Mouse (Mus musculus): ENCODE results near the gene Dxo. TPM values are rescaled to one million over a fixed set of nuclear protein-coding genes. Genes with fewer than 3 reads are reported as not detected.
"Not testable (repeated sequence)": the region's sequence is repeated elsewhere in the genome, so short reads cannot be mapped to it uniquely, and the experiment has no call there.

Gene Dxo
- 64.1 and 66.2 TPM in 2 replicates for polyA plus RNA-seq (2016; fragmentation: Nextera tagmentation; extraction: Ambion mirVana)

DNA sequence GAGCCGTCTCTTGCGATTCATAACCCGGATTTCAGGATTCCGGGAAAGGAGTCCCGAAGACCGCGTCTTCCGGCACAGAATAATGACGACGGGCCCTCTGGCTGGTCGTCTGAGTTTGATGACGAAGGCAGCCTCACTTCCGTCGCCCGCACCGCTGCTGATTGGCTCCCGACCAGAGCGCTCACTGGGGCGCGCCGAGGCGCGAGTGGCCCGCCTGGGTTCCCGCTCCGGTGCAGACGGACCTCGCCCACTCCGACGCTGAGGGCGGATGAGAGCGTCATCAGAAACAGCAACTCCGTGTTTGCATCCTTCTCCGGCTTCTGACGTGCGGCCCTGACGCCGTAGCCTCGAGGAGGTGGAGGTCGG, at the start of gene Dxo, which contains the start of gene Stk19:
Dxo (plus strand) TSS at position 164 of the 366 bp plus-strand sequence.
Stk19 (minus strand) TSS at position 90 of the 366 bp plus-strand sequence.
- Histone ChIP-seq H3K4me2 (replicated peaks) (peak within 1 kb of the TSS; percentile 100), H3K36me3 (peaks cover 52% of the 10 kb centered on the region), H3K9me3 (no peaks in the 10 kb centered on the region), H3K27ac (peak within 1 kb of the TSS; percentile 37; the same call in 1 of the 2 replicates), H3K9ac (peak within 1 kb of the TSS; percentile 75), H3K4me1 (peaks cover 26% of the 10 kb centered on the region), H3K4me3 (peak within 1 kb of the TSS; percentile 81), H3K27me3 (replicated peaks) (no peaks in the 10 kb centered on the region)
- under 1% methylated on average over 40 of the region's 40 CpGs for WGBS
- ATAC-seq (ENCODE audit: low FRiP score, low read depth): peak; percentile 91

DNA sequence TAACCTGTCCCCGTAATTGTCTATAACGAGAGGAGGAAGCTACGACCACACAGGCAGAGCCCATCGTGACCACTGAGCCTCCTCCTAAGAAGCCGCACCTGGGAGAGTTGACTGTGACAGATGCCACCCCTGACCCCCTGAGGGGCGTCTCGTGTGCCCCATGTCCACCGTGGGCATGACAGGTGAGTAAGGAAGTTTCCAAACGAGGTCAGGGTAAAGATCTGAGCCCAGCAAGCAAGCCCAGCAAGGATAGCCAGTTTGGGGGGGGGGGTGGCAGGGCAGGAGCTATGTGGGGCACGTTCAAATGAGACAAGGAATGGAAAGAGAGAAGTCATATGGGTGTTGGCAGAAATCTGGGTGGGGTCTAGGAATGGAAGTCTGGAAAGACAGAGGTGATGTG, 41.8 kb upstream of the Dxo start:
- Histone ChIP-seq H3K4me2 (replicated peaks) (no peak overlapping the region), H3K9ac (no peak overlapping the region), H3K9me3 (no peaks in the 10 kb centered on the region), H3K4me1 (no peaks in the 10 kb centered on the region), H3K4me3 (no peak overlapping the region), H3K27ac (no peak overlapping the region), H3K36me3 (no peaks in the 10 kb centered on the region), H3K27me3 (replicated peaks) (no peaks in the 10 kb centered on the region)
- WGBS: 81% methylated on average over 10 of the region's 10 CpGs
- ATAC-seq (ENCODE audit: low FRiP score, low read depth): no peak

DNA sequence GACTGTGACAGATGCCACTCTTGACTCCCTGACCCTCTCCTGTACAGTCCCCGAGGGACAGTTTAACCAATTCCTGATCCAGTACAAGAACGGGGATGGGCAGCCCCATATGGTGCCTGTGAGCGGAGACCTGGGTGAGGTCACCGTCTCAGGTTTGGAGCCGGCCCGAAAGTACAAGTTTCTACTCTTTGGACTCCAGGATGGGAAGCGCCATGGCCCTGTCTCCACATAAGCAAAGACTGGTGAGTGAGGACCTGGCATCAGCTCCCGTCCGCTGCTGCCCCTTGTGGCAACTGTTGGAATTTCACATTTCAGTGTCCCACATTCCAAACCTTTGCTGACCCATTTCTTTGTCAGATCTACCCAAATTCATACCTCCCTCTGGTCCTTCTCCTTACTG, 41.2 kb upstream of the Dxo start:
- Histone ChIP-seq H3K9me3 (no peaks in the 10 kb centered on the region), H3K4me2 (replicated peaks) (no peak overlapping the region), H3K9ac (no peak overlapping the region), H3K36me3 (no peaks in the 10 kb centered on the region), H3K27me3 (replicated peaks) (no peaks in the 10 kb centered on the region), H3K4me1 (no peaks in the 10 kb centered on the region), H3K4me3 (no peak overlapping the region), H3K27ac (no peak overlapping the region)
- WGBS: 68% methylated on average over 9 of the region's 9 CpGs
- ATAC-seq (ENCODE audit: low FRiP score, low read depth): no peak

DNA sequence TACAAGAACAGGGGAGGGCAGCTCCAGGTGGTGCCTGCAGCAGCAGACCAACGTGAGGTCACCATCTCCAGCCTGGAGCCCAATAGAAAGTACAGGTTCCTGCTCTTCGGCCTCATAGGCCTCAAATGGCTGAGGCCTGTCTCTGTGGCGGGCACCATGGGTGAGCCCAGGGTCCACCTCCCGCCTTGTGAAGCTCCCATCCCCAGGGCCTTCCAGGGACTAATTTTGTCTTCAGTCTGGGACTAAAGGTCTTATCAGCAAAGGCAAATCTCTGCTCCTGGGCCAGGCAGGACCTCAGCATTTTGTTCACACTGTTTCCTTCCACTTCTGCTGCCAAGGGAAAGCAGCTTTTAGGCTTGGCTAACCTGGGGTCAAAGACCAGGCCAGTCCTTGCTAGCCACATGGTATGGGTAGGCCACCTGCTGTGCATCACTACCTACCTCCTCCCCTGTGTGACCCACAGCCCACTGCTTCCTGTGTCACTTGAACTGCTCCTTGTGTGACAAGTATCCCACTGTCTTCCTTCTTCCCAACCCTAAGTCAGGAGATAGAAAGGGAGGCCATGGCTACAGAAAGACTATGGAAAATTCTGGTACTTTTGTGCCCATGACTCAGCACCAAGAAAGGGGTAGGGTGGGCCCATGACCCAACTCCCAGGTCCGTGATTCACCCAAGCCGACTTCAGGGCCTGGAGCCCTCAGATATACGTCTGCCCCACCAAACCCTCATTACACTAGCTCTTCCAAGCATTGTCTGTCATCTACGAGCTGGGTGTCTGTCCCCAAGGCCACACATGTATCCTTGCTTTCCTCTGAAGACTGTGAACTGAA, 40.3 kb upstream of the Dxo start:
- WGBS: 84% methylated on average over 8 of the region's 8 CpGs

DNA sequence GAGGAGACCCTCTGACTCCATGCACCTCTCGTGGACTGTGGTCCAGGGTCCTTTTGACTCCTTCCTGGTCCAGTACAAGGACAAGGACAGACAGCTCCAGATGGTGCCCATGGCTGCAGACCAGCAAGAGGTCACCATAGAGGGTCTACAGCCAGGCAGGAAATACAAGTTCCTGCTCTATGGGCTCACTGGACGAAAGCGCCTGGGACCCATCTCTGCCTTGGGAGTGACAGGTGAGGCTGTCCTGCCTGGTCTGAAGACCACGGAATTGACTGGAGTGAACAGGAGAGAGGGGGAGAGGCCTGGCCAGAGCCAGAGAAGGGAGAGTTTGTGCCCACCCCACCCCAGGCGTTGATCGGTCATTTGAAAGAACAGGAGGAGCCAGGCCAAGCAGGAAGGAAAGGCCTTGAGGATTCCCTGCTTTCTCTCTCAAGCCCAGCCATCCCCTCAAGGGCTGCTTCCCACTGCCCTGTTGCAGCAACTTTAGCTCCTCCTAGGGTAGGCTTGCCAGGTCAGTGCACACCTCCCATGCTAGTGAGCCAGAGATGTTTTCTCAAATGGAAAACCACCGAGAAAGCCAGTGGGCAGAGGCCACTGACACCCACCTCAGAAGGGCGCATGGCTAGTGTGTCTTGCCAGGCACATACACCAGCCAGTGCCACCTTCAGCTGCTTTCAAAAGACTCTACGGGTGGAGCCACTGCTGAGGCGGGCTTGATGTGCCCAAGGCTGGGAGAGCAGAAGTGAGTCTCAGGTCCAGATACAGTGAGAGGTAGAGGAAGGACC, 39.4 kb upstream of the Dxo start:
- not testable (repeated sequence) for H3K4me2 ChIP-seq (replicated peaks); H3K4me3 ChIP-seq; H3K9me3 ChIP-seq; H3K27me3 ChIP-seq (replicated peaks); H3K9ac ChIP-seq; H3K36me3 ChIP-seq; H3K27ac ChIP-seq; ATAC-seq (ENCODE audit: low FRiP score, low read depth); H3K4me1 ChIP-seq
- WGBS: 87% methylated on average over 10 of the region's 10 CpGs

More for the DNA sequence above, 40.3 kb upstream of the Dxo start:
- Histone ChIP-seq H3K36me3 (no peaks in the 10 kb centered on the region), H3K27me3 (replicated peaks) (no peaks in the 10 kb centered on the region), H3K9me3 (no peaks in the 10 kb centered on the region), H3K9ac (no peak overlapping the region), H3K4me1 (no peaks in the 10 kb centered on the region), H3K4me2 (replicated peaks) (no peak overlapping the region), H3K4me3 (no peak overlapping the region), H3K27ac (no peak overlapping the region)
- no peak for ATAC-seq (ENCODE audit: low FRiP score, low read depth)

DNA sequence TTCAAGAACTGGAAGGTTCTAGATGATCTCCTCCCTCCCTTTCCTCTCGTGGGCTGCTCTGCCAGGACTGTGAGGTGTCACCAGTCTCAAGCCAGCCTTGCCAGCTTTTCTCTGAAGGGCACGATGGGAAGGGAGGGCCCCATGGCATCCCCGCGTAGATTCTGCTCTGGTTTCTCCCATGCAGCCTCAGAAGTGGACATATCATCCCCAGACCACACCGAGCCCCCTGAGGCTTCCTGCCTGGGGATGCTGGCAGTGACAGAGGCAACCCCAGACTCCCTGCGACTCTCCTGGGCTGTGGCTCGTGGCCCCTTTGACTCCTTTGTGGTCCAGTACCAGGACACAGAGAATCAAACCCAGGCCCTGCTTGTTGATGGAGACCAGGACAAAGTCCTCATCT, 38.7 kb upstream of the Dxo start:
- not testable (repeated sequence) for ATAC-seq (ENCODE audit: low FRiP score, low read depth); H3K36me3 ChIP-seq; H3K9ac ChIP-seq; H3K4me2 ChIP-seq (replicated peaks); H3K4me3 ChIP-seq; H3K27ac ChIP-seq; H3K4me1 ChIP-seq; H3K9me3 ChIP-seq; H3K27me3 ChIP-seq (replicated peaks)
- WGBS: 87% methylated on average over 7 of the region's 7 CpGs

DNA sequence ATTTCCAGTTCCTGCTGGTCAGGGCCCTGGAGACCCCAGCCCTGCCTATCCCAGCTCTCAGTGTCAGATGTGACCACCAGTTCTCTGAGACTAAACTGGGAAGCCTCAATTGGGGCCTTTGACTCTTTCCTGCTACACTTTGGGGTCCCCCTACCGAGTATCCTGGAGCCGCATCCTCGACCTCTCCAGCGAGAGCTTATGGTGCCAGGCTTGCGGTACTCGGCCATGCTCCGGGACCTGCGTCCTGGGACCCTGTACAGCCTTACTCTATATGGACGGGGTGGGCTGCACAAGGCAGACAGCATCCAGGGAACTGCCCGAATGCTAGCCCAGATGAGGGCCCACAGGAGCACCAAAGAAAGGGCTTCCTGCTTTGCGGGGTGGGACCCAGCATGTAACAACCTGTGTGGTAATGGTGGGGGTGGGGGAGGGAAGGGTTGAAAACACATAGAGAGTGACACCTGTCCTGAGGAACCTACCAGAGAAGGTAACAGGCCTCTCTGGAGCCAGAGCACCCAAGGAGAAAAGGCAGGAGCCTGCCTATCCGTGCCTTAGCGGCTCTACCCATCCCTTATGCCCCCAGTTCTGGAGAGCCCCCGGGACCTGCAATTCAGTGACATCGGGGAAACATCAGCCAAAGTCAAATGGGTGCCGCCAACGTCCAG, 37.8 kb upstream of the Dxo start:
- Histone ChIP-seq H3K36me3 (no peaks in the 10 kb centered on the region), H3K9me3 (no peaks in the 10 kb centered on the region), H3K27ac (no peak overlapping the region), H3K4me3 (no peak overlapping the region), H3K9ac (no peak overlapping the region), H3K27me3 (replicated peaks) (no peaks in the 10 kb centered on the region), H3K4me2 (replicated peaks) (no peak overlapping the region), H3K4me1 (no peaks in the 10 kb centered on the region)
- no peak for ATAC-seq (ENCODE audit: low FRiP score, low read depth)
- WGBS: 93% methylated on average over 15 of the region's 17 CpGs

DNA sequence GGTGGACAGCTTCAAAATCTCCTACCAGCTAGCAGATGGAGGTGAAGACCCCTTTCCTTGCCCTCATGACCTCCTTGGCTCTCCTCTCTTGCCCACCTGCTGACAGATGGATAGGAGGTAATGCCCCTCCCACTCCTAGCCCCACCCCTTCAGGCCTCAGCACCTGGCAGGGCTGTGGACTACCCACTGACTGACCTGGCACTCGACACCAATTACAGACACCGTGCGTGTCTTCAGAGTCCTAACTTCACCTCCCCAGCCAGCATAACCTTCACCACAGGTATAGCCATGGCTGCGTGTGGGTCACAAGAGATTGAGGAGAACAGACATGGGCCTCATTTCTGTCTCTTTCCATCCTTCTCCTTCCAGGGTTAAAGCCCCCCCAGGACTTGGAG, 37.3 kb upstream of the Dxo start:
- no peaks in the 10 kb centered on the region for H3K4me1 ChIP-seq
- H3K36me3 ChIP-seq: no peaks in the 10 kb centered on the region
- H3K4me3 ChIP-seq: no peak overlapping the region
- no peaks in the 10 kb centered on the region for H3K27me3 ChIP-seq (replicated peaks)
- no peak for ATAC-seq (ENCODE audit: low FRiP score, low read depth)
- no peaks in the 10 kb centered on the region for H3K9me3 ChIP-seq
- H3K9ac ChIP-seq: no peak overlapping the region
- H3K27ac ChIP-seq: no peak overlapping the region
- WGBS: 93% methylated on average over 4 of the region's 4 CpGs
- no peak overlapping the region for H3K4me2 ChIP-seq (replicated peaks)

DNA sequence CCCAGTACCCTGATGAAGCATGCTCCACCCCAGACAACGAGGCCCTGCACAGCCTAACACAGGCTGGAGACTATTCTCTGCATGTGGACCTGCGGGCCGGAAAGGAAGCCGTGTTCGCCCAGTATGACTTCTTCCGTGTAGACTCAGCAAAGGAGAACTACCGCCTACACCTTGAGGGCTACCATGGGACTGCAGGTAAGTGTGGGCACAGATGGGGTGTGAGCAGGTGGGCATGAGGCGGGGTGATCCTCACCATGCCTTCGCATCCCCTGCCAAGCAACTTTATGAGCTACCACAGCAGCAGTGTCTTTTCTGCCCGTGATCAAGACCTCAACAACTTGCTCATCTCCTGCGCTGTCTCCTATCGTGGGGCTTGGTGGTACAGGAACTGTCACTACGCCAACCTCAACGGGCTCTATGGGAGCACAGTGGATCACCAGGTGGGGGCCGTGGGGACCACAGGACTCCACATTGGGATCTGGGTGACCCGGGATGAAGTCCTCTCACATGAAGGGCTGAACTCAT, 36.0 kb upstream of the Dxo start:
- H3K4me2 ChIP-seq (replicated peaks); H3K9me3 ChIP-seq; ATAC-seq (ENCODE audit: low FRiP score, low read depth); H3K27ac ChIP-seq; H3K4me3 ChIP-seq; H3K9ac ChIP-seq; H3K36me3 ChIP-seq; H3K4me1 ChIP-seq; H3K27me3 ChIP-seq (replicated peaks): not testable (repeated sequence)
- 94% methylated on average over 16 of the region's 16 CpGs for WGBS

DNA sequence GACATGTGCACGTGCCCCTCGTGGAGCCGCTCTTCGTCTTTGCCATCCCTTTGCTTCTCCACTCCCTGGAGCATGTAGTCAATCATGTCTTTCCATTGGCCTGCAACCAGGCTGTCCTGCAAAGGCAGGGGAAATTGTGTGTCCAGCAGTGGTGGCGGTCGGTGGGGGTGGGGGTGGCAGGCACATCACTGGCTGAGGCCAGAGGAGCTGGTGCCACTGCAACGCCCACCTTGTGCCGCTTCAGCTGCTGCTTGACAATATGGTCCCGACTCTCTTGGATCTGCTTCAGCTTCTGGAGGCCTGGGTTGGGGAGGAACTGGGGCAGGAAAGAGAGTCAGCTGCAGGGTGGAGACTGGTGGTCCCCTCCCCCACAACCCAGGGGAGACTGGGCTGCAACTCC, 34.1 kb upstream of the Dxo start:
- H3K9ac ChIP-seq; H3K36me3 ChIP-seq; H3K27ac ChIP-seq; H3K27me3 ChIP-seq (replicated peaks); ATAC-seq (ENCODE audit: low FRiP score, low read depth); H3K4me3 ChIP-seq; H3K9me3 ChIP-seq; H3K4me1 ChIP-seq; H3K4me2 ChIP-seq (replicated peaks): not testable (repeated sequence)
- WGBS: 93% methylated on average over 9 of the region's 9 CpGs

DNA sequence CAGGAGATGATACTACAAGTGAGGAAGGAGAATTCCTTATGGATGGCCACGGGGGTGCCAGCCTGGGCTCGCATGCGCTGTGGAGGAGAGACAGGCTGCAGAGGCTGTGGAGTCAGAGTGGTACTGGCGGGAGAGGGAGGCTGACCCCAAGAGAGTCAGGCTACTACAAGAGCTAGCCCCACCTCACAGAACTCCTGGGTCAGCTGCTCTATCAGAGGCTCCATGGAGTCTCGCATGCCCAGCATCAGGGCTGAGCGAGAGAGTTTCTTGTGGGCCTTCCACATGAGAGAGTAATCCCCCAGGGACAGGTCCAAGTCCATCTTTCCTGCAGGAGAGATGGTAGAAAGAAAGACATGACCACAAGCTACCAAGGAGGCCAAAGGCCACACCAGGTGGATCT, 33.5 kb upstream of the Dxo start:
- not testable (repeated sequence) for H3K27ac ChIP-seq, H3K9me3 ChIP-seq
- 93% methylated on average over 6 of the region's 6 CpGs for WGBS

DNA sequence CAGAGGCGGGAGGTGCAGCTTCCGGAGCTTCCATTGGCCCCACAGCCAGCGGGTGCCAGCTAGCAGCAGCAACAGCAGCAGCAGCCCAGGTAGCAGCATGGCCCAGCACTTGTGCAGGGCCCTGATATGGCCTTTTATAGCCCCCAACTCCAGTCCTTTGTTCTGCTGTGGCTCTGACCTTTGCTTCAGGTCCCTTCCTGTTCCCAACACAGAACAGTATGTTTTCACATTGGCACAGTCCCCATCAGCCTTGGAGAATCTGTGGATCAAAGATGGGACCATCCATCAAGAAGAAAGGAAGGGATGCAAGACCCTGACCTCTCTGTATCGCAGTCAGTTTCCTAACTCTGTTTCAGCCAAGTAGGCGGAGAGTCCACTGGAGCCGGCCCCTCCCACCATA, 32.5 kb upstream of the Dxo start, which contains the start of gene Cyp21a1:
Cyp21a1 (minus strand) TSS at position 261 of the 400 bp plus-strand sequence.
- H3K9ac ChIP-seq; H3K9me3 ChIP-seq; H3K27me3 ChIP-seq (replicated peaks); H3K27ac ChIP-seq; H3K4me3 ChIP-seq; H3K4me2 ChIP-seq (replicated peaks); ATAC-seq (ENCODE audit: low FRiP score, low read depth); H3K4me1 ChIP-seq; H3K36me3 ChIP-seq: not testable (repeated sequence)
- WGBS: 86% methylated on average over 5 of the region's 6 CpGs

More for the DNA sequence above, 33.5 kb upstream of the Dxo start:
- not testable (repeated sequence) for ATAC-seq (ENCODE audit: low FRiP score, low read depth); H3K4me3 ChIP-seq; H3K4me1 ChIP-seq; H3K4me2 ChIP-seq (replicated peaks); H3K27me3 ChIP-seq (replicated peaks); H3K9ac ChIP-seq; H3K36me3 ChIP-seq

All from neural tube, embryonic 12.5 days (tissue).